Mouse (Mus musculus) embryonic facial prominence, embryonic 11.5 days (tissue): Measurements from ENCODE around the gene Slc51b. TPM values are rescaled to one million over a fixed set of nuclear protein-coding genes. Genes with fewer than 3 reads are reported as not detected.

Experiments
- ATAC-seq: fragments of 200-750 bp; cut with Nextera tagmentation; replicated peaks from 2 replicates; pipeline ENCODE4 v1.8.0; 2017; ENCODE audit warnings: low read depth; ENCODE audit not compliant: insufficient number of reproducible peaks, low FRiP score, low TSS enrichment
- DNase-seq: peaks from one replicate; pipeline ENCODE4 v3.0.0-alpha.2; 2015; ENCODE audit warnings: low spot score
- H3K27ac ChIP-seq: fragments of 300-500 bp; sonication (generic); replicated peaks from 2 replicates; pipeline ENCODE4 v1.5.1; 2014; ENCODE audit warnings: mild to moderate bottlenecking, low read depth, low read length, control low read depth
- H3K27me3 ChIP-seq: fragments of 300-500 bp; sonication (generic); 2 replicates; pipeline ENCODE4 v1.6.1; 2014; ENCODE audit warnings: mild to moderate bottlenecking, low read length, moderate library complexity, mixed read lengths; ENCODE audit not compliant: control insufficient read depth, insufficient read depth
- H3K36me3 ChIP-seq: fragments of 300-500 bp; sonication (generic); replicated peaks from 2 replicates; pipeline ENCODE4 v1.6.1; 2014; ENCODE audit warnings: low read depth, mild to moderate bottlenecking, low read length, moderate library complexity, mixed read lengths; ENCODE audit not compliant: control insufficient read depth, insufficient read depth
- H3K4me1 ChIP-seq: fragments of 300-500 bp; sonication (generic); 2 replicates; pipeline ENCODE4 v1.6.1; 2014; ENCODE audit warnings: low read length, mixed read lengths; ENCODE audit not compliant: control insufficient read depth, insufficient read depth
- H3K4me2 ChIP-seq: fragments of 300-500 bp; sonication (generic); 2 replicates; pipeline ENCODE4 v1.6.1; 2014; ENCODE audit warnings: low read depth, mild to moderate bottlenecking, control low read depth, low read length, moderate library complexity
- H3K4me3 ChIP-seq: fragments of 300-500 bp; sonication (generic); 2 replicates; pipeline ENCODE4 v1.5.1; 2014; ENCODE audit warnings: low read depth, low read length, control low read depth
- H3K9ac ChIP-seq: fragments of 300-500 bp; sonication (generic); replicated peaks from 2 replicates; pipeline ENCODE4 v1.6.1; 2014; ENCODE audit warnings: mild to moderate bottlenecking, control low read depth, low read length
- H3K9me3 ChIP-seq: fragments of 300-500 bp; sonication (generic); replicated peaks from 2 replicates; pipeline ENCODE4 v1.6.1; 2016; ENCODE audit warnings: mild to moderate bottlenecking, low read length, inconsistent platforms, mixed read lengths; ENCODE audit not compliant: control insufficient read depth
- WGBS: fragments of 180-500 bp; shearing (Covaris S2); extraction: QIAGEN DNeasy Blood & Tissue Kit; methylation state at CpG from one replicate; pipeline ENCODE4 v1.1.7; 2014; 5-methylcytosine and 5-hydroxymethylcytosine counted together
- polyA plus RNA-seq: library from polyadenylated mRNA; unstranded; fragments of >200 nt; fragmentation: Nextera tagmentation; extraction: Ambion mirVana; gene quantifications from 2 replicates; pipeline ENCODE4 v1.2.1, GENCODE M21; 2014

Slc51b gene
- not detected in 2 replicates for polyA plus RNA-seq

- Histone ChIP-seq H3K4me2 (no peak within 1 kb of the TSS), H3K27ac (no peak within 1 kb of the TSS), H3K4me3 (no peak within 1 kb of the TSS), H3K9ac (no peak within 1 kb of the TSS), H3K36me3 (no peaks in the 10 kb centered on the region), H3K9me3 (no peaks in the 10 kb centered on the region), H3K27me3 (no peaks in the 10 kb centered on the region), H3K4me1 (no peaks in the 10 kb centered on the region)
- DNase-seq (no peak), ATAC-seq (no peak)
- 79% methylated on average over 11 of the region's 11 CpGs for WGBS
Observed at GRCm38 (mm10) chr9:65422760-65423501, at the start of gene Slc51b. Gene Slc51b, minus strand, starts transcription at chr9:65422955.

- peak; percentile 39 for DNase-seq
- H3K4me1 ChIP-seq, result peaks cover 2% of the 10 kb centered on the region
- H3K9me3 ChIP-seq, result no peaks in the 10 kb centered on the region
- no peaks in the 10 kb centered on the region; the same call in 1 of the 2 replicates for H3K36me3 ChIP-seq
- no peak overlapping the region for H3K9ac ChIP-seq
- ATAC-seq, result no peak
- H3K4me2 ChIP-seq, result no peak overlapping the region
- 24% methylated on average over 11 of the region's 11 CpGs for whole genome bisulfite sequencing
- no peak overlapping the region for H3K27ac ChIP-seq
- no peak overlapping the region for H3K4me3 ChIP-seq
- H3K27me3 ChIP-seq, result no peaks in the 10 kb centered on the region
Observed at GRCm38 (mm10) chr9:65467686-65468085, 44.9 kb upstream of the Slc51b start.

- H3K4me3 ChIP-seq, result no peak overlapping the region
- WGBS, result 91% methylated on average over 2 of the region's 2 CpGs
- ATAC-seq, result no peak
- H3K36me3 ChIP-seq, result no peaks in the 10 kb centered on the region; the same call in 1 of the 2 replicates
- DNase-seq, result no peak
- peaks cover 2% of the 10 kb centered on the region for H3K4me1 ChIP-seq
- H3K27ac ChIP-seq, result no peak overlapping the region
- H3K9me3 ChIP-seq, result no peaks in the 10 kb centered on the region
- H3K4me2 ChIP-seq, result no peak overlapping the region
- no peaks in the 10 kb centered on the region for H3K27me3 ChIP-seq
- H3K9ac ChIP-seq, result no peak overlapping the region
Observed at GRCm38 (mm10) chr9:65465241-65465640, 42.5 kb upstream of the Slc51b start.

GRCm38 (mm10) chr9:65464161-65464560 lies 41.4 kb upstream of the Slc51b start:
- Histone ChIP-seq H3K36me3 (no peaks in the 10 kb centered on the region; the same call in 1 of the 2 replicates), H3K9me3 (no peaks in the 10 kb centered on the region), H3K27ac (no peak overlapping the region), H3K4me3 (no peak overlapping the region), H3K4me1 (peaks cover 2% of the 10 kb centered on the region), H3K4me2 (no peak overlapping the region), H3K27me3 (no peaks in the 10 kb centered on the region), H3K9ac (no peak overlapping the region)
- DNase-seq (no peak), ATAC-seq (no peak)
- 93% methylated on average over 6 of the region's 6 CpGs for WGBS

GRCm38 (mm10) chr9:65462544-65462943 lies 39.8 kb upstream of the Slc51b start:
- no peaks in the 10 kb centered on the region; the same call in 1 of the 2 replicates for H3K4me1 ChIP-seq
- H3K4me2 ChIP-seq, result no peak overlapping the region
- WGBS, result 79% methylated on average over 5 of the region's 5 CpGs
- no peak overlapping the region for H3K27ac ChIP-seq
- no peak overlapping the region for H3K9ac ChIP-seq
- no peak overlapping the region for H3K4me3 ChIP-seq
- DNase-seq (no peak), ATAC-seq (no peak)
- no peaks in the 10 kb centered on the region; the same call in 1 of the 2 replicates for H3K36me3 ChIP-seq
- no peaks in the 10 kb centered on the region for H3K9me3 ChIP-seq
- no peaks in the 10 kb centered on the region for H3K27me3 ChIP-seq

- peak; percentile 96 for DNase-seq
- Histone ChIP-seq H3K4me1 (no peaks in the 10 kb centered on the region), H3K27ac (peak within 1 kb of the TSS; percentile 64), H3K4me2 (peak within 1 kb of the TSS; percentile 47), H3K9ac (peak within 1 kb of the TSS; percentile 80), H3K27me3 (no peaks in the 10 kb centered on the region), H3K4me3 (peak within 1 kb of the TSS; percentile 84), H3K9me3 (no peaks in the 10 kb centered on the region), H3K36me3 (no peaks in the 10 kb centered on the region; the same call in 1 of the 2 replicates)
- ATAC-seq, result peak; percentile 95
- under 1% methylated on average over 53 of the region's 53 CpGs for WGBS
Observed at GRCm38 (mm10) chr9:65460732-65461442, 38.1 kb upstream of the Slc51b start, which contains the start of gene Spg21. Gene Spg21, plus strand, starts transcription at chr9:65460947.

GRCm38 (mm10) chr9:65460198-65460597 lies 37.4 kb upstream of the Slc51b start:
- peak overlapping the region; percentile 84 for H3K4me3 ChIP-seq
- no peaks in the 10 kb centered on the region for H3K9me3 ChIP-seq
- H3K4me1 ChIP-seq, result no peaks in the 10 kb centered on the region
- no peak for DNase-seq
- no peak for ATAC-seq
- H3K27ac ChIP-seq, result no peak overlapping the region
- no peaks in the 10 kb centered on the region for H3K27me3 ChIP-seq
- no peak overlapping the region for H3K9ac ChIP-seq
- no peak overlapping the region for H3K4me2 ChIP-seq
- WGBS, result 66% methylated on average over 3 of the region's 3 CpGs
- H3K36me3 ChIP-seq, result no peaks in the 10 kb centered on the region

GRCm38 (mm10) chr9:65458975-65459374 lies 36.2 kb upstream of the Slc51b start:
- Histone ChIP-seq H3K36me3 (no peaks in the 10 kb centered on the region), H3K9ac (no peak overlapping the region), H3K27me3 (no peaks in the 10 kb centered on the region), H3K4me1 (no peaks in the 10 kb centered on the region), H3K4me2 (no peak overlapping the region), H3K9me3 (no peaks in the 10 kb centered on the region), H3K4me3 (no peak overlapping the region), H3K27ac (no peak overlapping the region)
- WGBS, result 88% methylated on average over 2 of the region's 2 CpGs
- DNase-seq (no peak), ATAC-seq (no peak)
